Mouse (Mus musculus) kidney, adult 2 months (tissue): ENCODE results near the gene Gjb5.
A peak's percentile ranks its signal among the peaks of the same experiment; 100 is the strongest.

ENCODE experiments used
- CTCF ChIP-seq: fragments of 200-500 bp; conservative IDR thresholded peaks from 2 replicates; pipeline ENCODE4 v1.5.1; 2011; ENCODE audit warnings: low read depth, mild to moderate bottlenecking, control low read depth, low read length, moderate library complexity, mixed read lengths; ENCODE audit not compliant: insufficient read depth, insufficient read length
- POLR2A ChIP-seq: fragments of 200-500 bp; IDR thresholded peaks from one replicate; pipeline ENCODE4 v1.6.1; 2011; ENCODE audit warnings: low read depth, low read length, control low read depth

DNA sequence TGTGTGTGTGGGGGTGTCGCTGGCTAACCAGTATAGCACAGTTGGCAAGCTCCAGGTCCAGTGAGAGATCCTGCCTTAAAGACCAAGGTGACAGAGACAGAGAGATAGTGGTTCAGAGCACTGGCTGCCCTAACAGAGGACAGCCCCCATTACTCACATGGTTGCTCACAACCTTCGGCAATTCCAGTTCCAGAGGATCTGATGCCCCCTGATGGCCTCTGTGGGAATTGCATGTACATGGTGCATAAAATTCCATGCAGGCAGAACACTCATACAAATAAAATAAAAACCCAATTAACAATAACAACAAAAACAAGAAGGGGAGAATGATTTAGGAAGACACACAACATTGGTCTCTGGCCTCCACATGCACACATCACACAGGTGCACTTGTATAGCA is 12.5 kb upstream of the Gjb5 start:
- peak; percentile 33; the same call in 1 of the 2 replicates for TF ChIP-seq CTCF
- TF ChIP-seq POLR2A = no peak
